Mouse (Mus musculus): ENCODE data around the gene Rcan3. TPM values are rescaled to one million over a fixed set of nuclear protein-coding genes. Genes with fewer than 3 reads are reported as not detected.

The Rcan3 gene
- total RNA-seq (2021), result 15.8 and 16.4 TPM in 2 replicates
- long read RNA-seq, experiment 1, full-length matches to known transcripts, result 5 of 12 reads
- long read RNA-seq, experiment 1, partial matches to known transcripts, result 0 of 12 reads
- long read RNA-seq, experiment 1, other reads (novel, unspliced or antisense), result 7 of 12 reads
- long read RNA-seq, experiment 2, full-length matches to known transcripts, result 5 of 10 reads
- long read RNA-seq, experiment 2, partial matches to known transcripts, result 0 of 10 reads
- long read RNA-seq, experiment 2, other reads (novel, unspliced or antisense), result 5 of 10 reads

DNA sequence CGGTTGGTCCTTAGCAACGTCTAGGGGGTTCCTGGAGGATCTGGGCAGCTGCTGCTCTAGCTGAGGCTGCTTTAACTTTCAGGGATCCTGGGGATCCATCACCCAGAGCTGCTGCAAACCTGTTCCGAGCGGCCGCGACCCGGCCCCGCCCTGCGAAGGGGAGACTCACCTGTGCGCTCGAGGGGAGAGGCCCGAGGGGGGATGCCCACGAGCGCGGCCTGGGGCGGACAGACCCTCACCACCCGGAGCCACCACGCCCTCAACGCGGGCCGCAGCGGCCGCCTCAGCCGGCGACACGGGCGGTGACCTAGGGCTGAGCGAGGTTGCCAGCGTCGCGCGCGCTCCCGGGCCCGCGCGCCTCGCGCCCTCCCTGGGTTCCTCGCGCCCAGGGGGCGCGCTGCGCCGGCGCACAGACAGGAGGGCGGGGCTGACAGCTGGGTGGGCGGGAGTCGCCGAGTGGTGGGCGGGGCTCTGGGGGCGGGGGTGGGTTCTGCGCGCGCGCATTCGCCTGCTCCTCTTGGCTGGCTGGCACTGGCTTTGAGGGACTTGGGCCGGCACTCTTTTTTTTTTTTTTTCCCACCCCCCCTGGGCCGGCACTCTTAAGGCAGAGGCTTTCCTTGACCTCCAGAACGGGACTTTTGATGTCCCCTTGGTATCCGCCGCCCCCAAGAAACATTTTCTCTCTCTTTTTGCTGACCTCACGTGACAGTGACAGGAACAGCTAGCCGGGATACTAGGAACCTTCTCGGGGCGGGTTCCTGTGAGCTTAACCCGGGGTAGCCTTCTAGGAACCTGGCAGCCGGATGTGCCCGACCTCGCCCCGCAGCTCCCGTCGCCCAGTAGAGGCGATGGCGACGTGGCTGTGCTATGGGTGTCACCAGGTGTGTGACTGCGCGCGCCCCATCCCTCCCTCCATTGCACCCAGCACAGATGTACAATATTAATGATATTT is at the start of gene Rcan3:
Gene Rcan3 (minus strand): TSS at position 411 of the 952 bp plus-strand sequence.
- peak; percentile 94 for DNase-seq

DNA sequence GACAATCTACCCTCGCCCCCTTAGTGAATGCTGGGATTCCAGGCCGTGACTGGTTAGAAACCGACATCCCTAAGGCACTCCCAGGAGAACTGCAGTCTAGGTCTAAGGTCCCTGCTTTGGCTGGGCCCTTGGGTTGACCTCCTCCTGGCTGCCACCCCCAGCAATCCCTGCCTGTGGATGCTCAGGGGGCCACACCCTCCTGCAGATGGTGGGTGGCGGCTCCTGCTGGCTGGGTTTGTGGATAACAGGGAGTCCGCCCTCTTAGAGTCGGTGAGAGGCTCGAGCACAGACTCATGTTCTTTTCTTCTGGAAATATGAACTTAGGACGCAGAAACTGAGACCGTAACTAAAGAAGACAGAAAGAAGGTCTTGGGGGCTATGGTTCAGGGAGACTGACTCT is 46.7 kb upstream of the Rcan3 start:
- DNase-seq, result no peak

DNA sequence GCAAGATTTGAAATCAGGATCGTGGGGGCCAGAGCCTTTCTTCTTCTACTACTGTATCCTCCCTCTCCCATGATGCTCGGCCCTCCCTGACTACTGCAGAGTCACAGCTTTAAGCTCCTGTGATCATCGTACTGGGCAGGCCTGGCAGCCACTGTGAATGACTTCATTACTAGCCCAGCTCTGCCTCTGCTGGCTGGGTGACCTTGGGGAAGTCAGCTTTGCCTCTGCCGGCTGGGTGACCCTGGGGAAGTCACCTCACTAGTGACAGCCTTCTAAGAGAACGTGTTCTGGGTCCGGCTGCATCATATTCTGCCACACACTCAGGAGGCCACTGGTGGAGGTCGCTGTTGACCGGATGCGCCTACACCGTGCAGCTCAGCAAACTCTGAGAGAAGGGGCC is 44.2 kb upstream of the Rcan3 start:
- peak; percentile 44 for DNase-seq

DNA sequence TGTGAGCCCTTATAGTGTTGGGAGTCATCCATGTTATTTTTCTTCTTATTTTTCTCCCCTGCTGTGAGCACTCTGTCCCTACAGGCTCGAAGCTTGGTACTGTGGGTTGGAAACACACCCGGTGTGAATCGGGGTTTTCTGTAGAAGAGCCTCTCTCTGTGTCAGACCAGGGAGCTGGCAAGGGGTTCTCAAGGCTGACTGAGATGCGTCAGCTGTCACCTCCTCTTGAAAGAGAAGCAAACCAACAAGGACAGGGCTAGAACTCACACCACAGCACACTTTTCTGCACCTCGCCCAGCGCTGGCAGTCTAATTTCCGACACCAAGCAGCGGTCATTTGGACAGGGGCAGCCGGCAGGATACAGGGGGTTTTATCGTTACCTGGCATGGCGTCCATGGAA is 29.8 kb upstream of the Rcan3 start:
- peak; percentile 45 for DNase-seq

DNA sequence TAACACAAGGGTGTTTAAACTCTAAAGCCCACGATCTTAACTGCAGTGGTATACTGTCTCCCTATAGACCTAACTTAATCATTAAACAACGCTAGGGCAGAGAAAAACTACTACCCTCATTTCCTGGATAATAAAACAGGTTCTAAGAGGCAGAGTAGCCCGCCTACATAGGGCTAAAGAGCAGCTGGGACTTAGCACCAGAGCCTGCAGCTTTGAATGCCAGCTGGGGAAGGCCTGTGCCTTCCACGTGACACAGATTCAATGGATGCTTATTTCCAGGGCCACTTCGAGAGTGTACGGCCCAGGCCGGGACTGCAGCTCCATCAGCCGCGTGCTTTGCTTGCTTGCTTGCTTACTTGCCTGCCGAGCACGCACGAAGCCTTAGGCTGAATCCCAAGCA is 19.9 kb upstream of the Rcan3 start:
- no peak for DNase-seq

GRCm38 (mm10) chr4:135453164-135453563 is 19.5 kb upstream of the Rcan3 start:
- no peak for DNase-seq

- DNase-seq, result no peak
Observed at GRCm38 (mm10) chr4:135451360-135452015, 17.8 kb upstream of the Rcan3 start.

- no peak for DNase-seq
Observed at GRCm38 (mm10) chr4:135442473-135442872, 8.8 kb upstream of the Rcan3 start.

DNA sequence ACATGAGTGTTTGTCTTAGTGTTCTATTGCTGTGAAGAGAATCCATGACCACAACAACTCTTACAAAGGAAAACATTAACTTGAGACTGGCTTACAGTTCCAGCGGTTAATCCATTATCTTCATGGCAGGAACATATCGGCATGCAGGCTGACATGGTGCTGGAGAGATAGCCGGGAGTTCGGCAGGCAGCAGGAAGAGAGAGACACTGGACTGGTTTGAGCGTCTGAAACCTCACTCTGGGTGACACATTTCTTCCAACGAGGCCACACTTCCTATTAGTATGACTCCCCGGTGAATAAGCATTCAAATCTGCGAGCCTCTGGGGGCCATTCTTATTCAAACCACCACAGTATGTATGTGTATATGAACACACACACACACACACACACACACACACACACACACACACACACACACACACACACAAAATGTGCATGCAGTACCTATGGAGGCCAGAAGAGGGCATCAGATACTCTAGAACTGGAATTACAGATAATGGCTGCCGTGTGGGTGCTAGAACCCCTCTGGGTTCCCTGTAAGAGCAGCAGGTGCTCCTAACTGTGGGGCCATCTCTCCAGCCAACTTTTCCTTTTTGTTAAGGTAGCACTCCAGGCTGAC is 6.4 kb upstream of the Rcan3 start:
- DNase-seq, result peak; percentile 52

DNA sequence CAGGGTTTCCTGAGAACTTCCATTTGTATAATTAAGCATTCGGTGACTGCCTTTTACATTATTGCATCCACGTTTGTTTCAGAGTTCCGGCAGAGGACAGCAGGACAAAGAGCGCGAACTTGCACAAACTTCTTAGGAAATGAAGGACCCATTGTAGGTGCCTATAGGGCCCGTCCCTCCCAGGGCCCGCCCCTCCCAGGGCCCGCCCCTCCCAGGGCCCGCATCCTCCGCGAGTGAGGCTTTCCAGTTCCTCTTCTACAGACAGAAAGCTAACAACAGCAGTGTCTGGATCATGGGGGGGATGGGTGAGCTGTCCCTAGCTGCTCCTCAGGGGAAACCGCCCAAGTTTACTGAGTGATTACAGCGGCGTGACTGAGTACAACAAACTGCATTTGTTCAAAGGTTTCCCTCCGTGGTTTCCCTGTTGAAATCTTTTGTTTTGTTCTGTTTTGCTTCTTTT is 5.6 kb upstream of the Rcan3 start:
- peak; percentile 67 for DNase-seq

DNA sequence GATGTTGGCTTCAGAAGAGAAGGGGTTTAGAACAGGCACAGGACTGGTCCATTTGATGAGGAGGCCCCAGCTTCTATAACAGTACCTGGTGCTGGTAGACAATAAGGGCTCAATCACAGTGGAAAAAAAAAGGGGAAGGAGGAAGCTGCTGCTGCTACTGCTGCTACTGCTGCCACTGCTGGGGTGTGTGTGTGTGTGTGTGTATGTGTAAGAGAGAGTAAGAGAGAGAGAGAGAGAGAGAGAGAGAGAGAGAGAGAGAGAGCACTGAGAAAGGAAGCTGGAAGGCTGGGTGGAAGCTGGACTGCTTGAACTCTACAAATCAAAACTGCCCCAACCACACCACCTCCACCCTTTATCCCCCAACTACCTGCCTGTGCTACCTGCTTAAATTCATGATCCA is 4.3 kb upstream of the Rcan3 start:
- no peak for DNase-seq

DNA sequence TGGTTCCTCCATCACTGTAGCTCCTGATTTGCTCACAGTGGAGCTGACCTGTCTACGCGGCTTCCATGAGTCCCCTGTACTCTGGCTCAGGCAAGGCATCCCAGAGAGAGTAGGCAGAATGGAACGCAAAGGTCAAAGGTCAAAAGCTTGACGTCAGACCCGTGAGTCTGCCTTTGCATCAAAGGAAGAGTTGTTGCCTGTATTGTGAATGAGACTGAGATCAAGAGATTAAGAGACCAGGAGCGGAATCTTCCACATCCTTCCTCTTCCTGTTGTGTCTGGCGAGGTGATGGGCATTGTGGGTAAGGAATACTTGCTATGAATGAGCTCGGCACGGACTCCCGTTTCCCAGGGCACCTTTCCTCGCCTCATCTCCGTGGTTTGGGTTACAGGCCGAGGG is 2.6 kb upstream of the Rcan3 start:
- peak; percentile 50 for DNase-seq

- no peak for DNase-seq
Observed at GRCm38 (mm10) chr4:135434395-135434789, 739 bp upstream of the Rcan3 start.

DNA sequence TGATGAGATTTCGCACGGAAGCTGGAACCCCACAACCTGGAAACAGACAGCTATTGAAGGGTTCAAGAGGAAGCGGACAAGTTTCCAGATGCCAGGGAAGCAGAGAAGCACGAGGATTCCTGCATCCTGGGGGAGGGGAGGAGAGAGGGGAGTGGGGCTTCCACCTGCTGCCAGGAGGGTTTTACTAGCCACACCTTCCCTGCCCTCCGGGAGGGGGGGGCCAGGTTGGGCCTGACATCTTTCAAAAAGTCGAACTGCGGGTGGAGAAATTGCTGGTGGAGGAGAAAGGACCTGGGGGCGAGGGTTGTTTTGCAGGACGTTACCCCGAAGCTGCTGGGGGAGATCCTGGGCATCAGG is 589 bp downstream of the Rcan3 start:
- DNase-seq, result peak; percentile 24

DNA sequence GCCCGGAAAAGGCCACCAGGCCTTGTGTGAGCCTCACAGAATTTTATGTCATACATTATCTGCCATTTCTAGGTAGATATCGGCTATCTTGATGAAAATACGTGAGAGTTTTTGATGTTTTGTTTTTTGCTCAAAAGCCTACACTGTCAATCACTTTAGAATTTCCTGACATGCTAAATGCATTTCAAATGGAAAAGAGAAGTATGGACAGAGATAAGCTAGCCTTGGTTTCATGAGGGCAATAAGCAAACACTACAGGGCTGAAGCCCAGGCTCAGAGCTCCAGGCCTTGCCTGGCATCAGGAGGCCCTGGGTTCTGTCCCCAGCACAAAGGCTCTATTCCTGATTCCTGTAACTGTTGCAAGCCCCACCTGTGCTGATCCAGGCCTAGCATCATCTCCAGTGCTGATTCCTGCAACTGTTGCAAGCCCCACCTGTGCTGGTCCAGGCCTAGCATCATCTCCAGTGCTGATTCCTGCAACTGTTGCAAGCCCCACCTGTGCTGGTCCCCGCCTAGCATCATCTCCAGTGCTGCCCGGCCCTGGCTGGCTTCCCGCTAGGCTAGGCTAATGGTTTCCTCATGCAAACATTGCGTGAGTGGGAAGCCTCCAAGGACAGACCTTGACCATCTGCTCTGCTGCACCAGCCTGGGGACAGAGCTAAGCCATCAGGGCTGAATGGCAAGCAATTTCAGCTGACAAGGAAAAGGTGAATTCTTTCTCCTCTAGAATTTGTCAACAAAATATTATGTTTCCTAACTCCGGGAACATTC is 3.5 kb downstream of the Rcan3 start:
- peak; percentile 45 for DNase-seq

GRCm38 (mm10) chr4:135429383-135429782 is 4.3 kb downstream of the Rcan3 start:
- DNase-seq, result no peak

DNA sequence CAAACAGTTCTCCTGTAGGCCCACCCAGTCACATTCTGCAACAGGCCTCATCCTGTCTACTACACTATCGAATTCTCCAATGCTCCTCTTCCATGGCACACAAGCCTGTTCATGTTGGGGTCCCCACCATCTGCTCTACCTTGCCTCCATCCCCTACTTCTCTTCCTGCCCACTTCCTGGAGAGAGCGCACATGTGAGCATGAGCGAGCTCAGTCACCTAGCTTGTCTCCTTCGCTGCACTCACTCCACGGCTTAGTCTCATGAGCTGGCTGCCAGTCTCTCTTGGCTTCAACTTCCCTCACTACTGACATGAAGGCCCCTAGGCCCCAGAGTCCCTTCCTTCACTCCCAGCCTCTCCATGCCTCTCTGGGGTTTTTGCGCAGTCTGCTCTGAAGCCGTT is 7.1 kb downstream of the Rcan3 start:
- DNase-seq, result no peak

DNA sequence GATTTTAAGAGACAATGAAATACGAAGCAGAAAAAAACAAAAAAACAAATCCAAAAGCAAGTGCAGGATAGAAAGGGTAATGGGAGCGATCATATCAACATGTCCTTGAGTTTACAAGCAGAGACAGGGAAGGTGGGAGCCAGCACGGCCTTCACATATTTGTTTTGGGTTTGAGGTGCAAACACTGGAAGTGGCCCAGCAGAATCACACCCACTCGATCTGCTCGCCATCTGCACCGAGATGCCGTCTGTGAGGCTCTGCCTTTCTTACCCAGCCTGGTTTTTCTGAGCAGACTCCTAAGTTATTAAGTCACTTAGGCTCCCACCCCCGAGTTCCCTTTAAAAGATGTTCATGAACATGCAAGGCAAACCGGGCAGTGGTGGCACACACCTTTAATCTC is 8.0 kb downstream of the Rcan3 start:
- DNase-seq, result no peak

DNA sequence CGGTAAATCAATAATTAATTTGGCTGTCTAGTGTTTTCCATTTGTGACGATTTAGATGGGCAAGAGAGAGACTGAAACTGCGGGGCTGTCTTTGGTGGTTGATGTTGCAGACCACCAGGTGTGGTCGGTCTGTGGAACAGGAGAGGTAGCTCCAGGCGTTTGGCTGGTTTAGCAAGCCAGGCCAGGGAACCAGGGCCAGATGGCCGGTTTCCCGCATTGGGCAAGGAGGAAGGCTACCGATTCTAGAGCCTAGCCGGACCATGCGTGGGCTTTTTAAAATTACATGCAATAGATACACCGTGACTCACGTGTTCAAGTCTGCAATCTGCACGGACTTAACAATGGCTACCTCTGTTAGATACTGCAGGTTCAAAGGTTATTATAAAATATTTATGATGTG is 12.7 kb downstream of the Rcan3 start:
- DNase-seq, result no peak

DNA sequence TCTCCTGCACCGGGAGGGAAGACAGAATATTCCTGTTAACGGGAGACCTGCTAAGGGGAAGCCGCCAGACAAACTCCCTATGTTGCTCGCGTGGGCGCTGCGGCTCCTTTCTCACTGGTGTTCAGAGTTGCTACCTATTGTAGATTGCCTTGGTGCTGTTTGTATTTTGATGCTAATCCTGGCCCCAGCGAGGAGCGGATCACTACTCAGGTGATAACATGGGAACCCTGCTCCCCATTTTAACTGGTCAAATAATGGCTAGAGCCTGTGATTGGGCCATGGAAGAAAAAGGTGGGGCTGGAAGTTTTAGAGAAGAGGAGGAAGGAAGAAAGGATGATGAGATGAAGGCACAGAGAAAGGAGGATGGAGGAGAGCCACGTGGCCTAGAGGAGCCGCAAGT is 13.2 kb downstream of the Rcan3 start:
- no peak for DNase-seq

- no peak for DNase-seq
Observed at GRCm38 (mm10) chr4:135419996-135420395, 13.7 kb downstream of the Rcan3 start.

DNA sequence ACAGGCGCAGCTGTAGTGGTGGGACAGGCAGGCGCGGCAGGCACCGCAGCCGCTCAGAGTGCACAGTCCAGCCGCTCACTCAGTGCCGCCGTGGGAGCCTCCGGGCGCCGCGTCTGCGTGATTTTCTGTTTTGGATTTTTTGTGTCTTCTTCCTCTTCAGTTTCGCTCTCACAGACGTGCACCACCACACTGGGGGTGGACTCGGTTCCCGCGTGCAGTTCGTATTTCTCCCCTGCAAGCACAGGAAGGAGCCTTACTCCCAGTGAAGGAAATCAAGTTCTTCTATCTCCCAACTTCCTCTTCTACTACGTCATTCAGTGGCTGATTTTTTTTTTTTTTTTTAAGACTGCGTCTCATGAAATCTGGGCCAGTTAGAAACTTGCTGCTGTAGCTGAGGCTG is 17.3 kb downstream of the Rcan3 start:
- no peak for DNase-seq

All from adrenal gland, postnatal 14 days (tissue).